Mouse (Mus musculus): ENCODE measurements at regions not wholly inside any gene's neighbourhood (a gene's known extent, or its start where the extent isn't known, plus 50 kb on each side); places are given as distances from the start of the nearest gene placed in this dataset.

DNA sequence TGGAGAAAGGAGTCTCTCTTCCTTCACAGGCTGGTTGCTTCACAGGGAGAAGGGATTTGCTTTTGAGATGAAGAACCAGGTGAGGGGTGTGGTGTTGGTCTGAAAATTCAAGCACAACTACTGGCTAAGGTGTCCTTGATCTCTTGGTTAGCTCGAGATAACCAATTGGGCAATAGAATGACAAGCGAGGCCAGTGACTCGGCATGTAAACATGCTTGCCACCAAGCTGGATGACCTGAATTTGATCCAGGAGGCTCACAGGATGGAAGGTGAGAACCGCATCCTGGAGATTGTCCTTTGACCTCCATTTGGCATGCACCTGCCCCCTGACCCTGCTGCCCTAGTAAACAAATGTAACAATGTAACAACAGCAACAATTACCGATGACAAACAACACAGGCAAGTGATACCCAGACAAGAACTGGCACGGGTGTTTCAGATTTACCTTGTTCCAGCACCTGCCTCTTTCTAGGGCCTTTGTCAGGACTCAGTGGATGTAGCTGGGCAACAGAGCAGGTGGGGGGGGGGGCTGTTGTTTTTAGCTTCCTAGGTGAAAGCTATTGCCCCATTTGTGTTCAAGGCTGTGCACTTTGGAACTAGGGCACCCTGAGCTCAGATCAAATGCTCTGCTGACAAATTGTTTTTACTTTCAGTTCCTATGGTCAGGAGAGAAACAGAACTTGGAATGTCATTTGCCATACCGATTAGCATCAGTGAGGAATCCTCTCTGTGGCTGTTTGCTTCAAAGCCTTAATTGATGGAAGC is 114.5 kb downstream of the Slc4a3 start:
- TF ChIP-seq CTCF (IDR thresholded peaks at IDR 0.05; ENCODE audit: low read depth), result no peak
- TF ChIP-seq EP300 (IDR thresholded peaks at IDR 0.05; ENCODE audit: low read depth), result peak; percentile 32; the same call in 1 of the 2 replicates

All from liver, postnatal 0 days (tissue).